Mouse (Mus musculus) limb, embryonic 10.5 days (tissue): Measurements from ENCODE around the gene Chst4. TPM values are rescaled to one million over a fixed set of nuclear protein-coding genes. Genes with fewer than 3 reads are reported as not detected.

Experiments used
- DNase-seq: peaks from one replicate; pipeline ENCODE4 v3.0.0-alpha.2; 2017; ENCODE audit warnings: low spot score
- H3K27ac ChIP-seq: fragments of 300-500 bp; sonication (generic); 2 replicates; pipeline ENCODE4 v1.5.1; 2016; ENCODE audit warnings: mild to moderate bottlenecking
- H3K27me3 ChIP-seq: fragments of 300-500 bp; sonication (generic); 2 replicates; pipeline ENCODE4 v1.6.1; 2016; ENCODE audit warnings: low read depth, mild to moderate bottlenecking; ENCODE audit not compliant: poor library complexity, severe bottlenecking
- H3K36me3 ChIP-seq: fragments of 300-500 bp; sonication (generic); 2 replicates; pipeline ENCODE4 v1.6.1; 2016; ENCODE audit warnings: mild to moderate bottlenecking, moderate library complexity
- H3K4me1 ChIP-seq: fragments of 300-500 bp; sonication (generic); 2 replicates; pipeline ENCODE4 v1.6.1; 2016
- H3K4me3 ChIP-seq: fragments of 300-500 bp; sonication (generic); 2 replicates; pipeline ENCODE4 v1.5.1; 2016; ENCODE audit warnings: mild to moderate bottlenecking, moderate library complexity
- H3K9me3 ChIP-seq: fragments of 300-500 bp; sonication (generic); replicated peaks from 2 replicates; pipeline ENCODE4 v1.6.1; 2016; ENCODE audit warnings: mild to moderate bottlenecking
- WGBS: fragments of 180-500 bp; shearing (Covaris S2); methylation state at CpG from one replicate; pipeline ENCODE4 v1.1.7; 2016; 5-methylcytosine and 5-hydroxymethylcytosine counted together
- polyA plus RNA-seq: library from polyadenylated mRNA; unstranded; fragments of >200 nt; fragmentation: Nextera tagmentation; extraction: Ambion mirVana; gene quantifications from 2 replicates; pipeline ENCODE4 v1.2.1, GENCODE M21; 2016

Gene Chst4
- polyA plus RNA-seq, 1 experiment from 2014 or later = not detected

- H3K36me3 ChIP-seq = no peaks in the 10 kb centered on the region
- DNase-seq = no peak
- no peak overlapping the region for H3K4me3 ChIP-seq
- WGBS = 82% methylated on average over 7 of the region's 7 CpGs
- no peaks in the 10 kb centered on the region for H3K9me3 ChIP-seq
- H3K27ac ChIP-seq = no peak overlapping the region
- no peaks in the 10 kb centered on the region for H3K27me3 ChIP-seq
- H3K4me1 ChIP-seq = no peaks in the 10 kb centered on the region
These were observed 41.5 kb downstream of the Chst4 start for GRCm38 (mm10) chr8:109998066-109998465.

- Histone ChIP-seq H3K27me3 (no peaks in the 10 kb centered on the region), H3K4me3 (no peak overlapping the region), H3K27ac (no peak overlapping the region), H3K36me3 (no peaks in the 10 kb centered on the region), H3K4me1 (no peaks in the 10 kb centered on the region), H3K9me3 (no peaks in the 10 kb centered on the region)
- no peak for DNase-seq
- 92% methylated on average over 9 of the region's 9 CpGs for WGBS
These were observed 42.2 kb downstream of the Chst4 start for GRCm38 (mm10) chr8:109997381-109997780.

DNA sequence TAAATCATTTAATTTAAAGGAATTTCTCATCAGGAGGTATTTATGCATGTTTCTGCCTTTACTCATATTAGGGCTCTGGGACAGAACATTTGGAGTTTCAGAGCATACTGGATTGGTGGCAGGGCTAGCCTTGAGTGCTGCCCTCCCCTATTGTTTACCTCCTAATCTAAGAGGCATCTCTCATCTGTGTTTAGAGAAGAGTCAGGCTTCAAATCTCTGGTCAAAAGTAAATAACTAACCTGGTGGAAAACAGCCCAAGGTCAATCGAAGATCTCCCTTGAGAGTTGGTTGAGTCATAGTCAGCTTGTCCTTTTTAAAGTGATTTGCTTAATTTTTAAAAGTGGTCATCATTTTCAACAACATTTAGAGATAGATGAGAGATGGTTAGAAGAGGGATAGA, 46.6 kb downstream of the Chst4 start:
- DNase-seq = no peak
- Histone ChIP-seq H3K27me3 (no peaks in the 10 kb centered on the region), H3K36me3 (no peaks in the 10 kb centered on the region), H3K4me3 (no peak overlapping the region), H3K9me3 (no peaks in the 10 kb centered on the region), H3K4me1 (no peaks in the 10 kb centered on the region), H3K27ac (no peak overlapping the region)
- WGBS = 87% methylated on average over 1 of the region's 1 CpGs

GRCm38 (mm10) chr8:109992166-109992565, 47.4 kb downstream of the Chst4 start:
- H3K27me3 ChIP-seq = no peaks in the 10 kb centered on the region
- 87% methylated on average over 5 of the region's 5 CpGs for WGBS
- no peak overlapping the region for H3K4me3 ChIP-seq
- no peaks in the 10 kb centered on the region for H3K4me1 ChIP-seq
- H3K27ac ChIP-seq = no peak overlapping the region
- no peaks in the 10 kb centered on the region for H3K36me3 ChIP-seq
- DNase-seq = no peak
- H3K9me3 ChIP-seq = no peaks in the 10 kb centered on the region

DNA sequence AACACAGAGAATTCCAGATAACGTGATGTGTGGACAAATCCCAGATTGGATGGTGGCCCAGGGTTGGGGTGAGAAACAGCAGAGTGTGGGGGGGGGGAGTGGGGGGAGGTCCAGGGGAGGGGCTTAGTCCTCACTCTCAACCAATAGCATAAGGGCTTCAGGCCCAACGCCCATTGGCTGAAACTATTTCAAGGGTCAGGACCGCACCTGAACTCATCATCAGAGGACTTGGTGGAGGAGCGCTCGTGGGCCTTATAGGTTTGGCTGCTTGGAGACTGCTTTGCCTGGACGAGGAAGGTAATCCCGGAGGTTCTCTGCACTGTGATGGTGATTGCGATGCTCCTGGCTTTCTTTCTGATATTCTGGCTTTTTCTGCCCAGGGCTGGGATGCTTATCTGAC, 49.3 kb downstream of the Chst4 start, which contains the start of gene Tat:
Gene Tat (plus strand): TSS at position 214 of the 400 bp plus-strand sequence.
- Histone ChIP-seq H3K4me1 (no peaks in the 10 kb centered on the region), H3K27me3 (no peaks in the 10 kb centered on the region), H3K4me3 (no peak within 1 kb of the TSS), H3K27ac (no peak within 1 kb of the TSS), H3K9me3 (no peaks in the 10 kb centered on the region), H3K36me3 (no peaks in the 10 kb centered on the region)
- DNase-seq = no peak
- WGBS = 82% methylated on average over 8 of the region's 8 CpGs

DNA sequence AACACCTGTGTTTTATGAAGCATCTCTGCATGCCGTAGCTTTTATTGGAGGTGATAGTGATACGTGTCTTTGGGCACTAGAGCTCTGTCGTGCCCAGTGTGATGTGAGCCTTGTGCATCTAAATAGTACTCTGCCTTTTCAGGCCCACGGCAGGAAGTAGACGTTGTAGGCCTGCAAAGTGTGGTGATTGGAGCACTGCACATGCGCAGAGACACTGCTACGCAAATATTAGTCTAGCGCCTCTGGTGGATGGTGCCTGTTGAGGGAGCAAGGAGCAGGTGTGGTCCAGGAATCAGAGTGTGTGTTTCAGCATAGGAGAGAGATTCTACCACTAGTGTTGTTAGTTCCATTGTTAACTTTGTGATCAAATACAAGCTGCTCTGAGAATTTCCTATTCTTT, 50.4 kb downstream of the Chst4 start:
- Histone ChIP-seq H3K4me1 (no peaks in the 10 kb centered on the region), H3K27ac (no peak overlapping the region), H3K27me3 (no peaks in the 10 kb centered on the region), H3K4me3 (no peak overlapping the region), H3K9me3 (no peaks in the 10 kb centered on the region), H3K36me3 (no peaks in the 10 kb centered on the region)
- DNase-seq = no peak
- WGBS = 91% methylated on average over 8 of the region's 8 CpGs

- no peak for DNase-seq
- Histone ChIP-seq H3K36me3 (no peaks in the 10 kb centered on the region), H3K27ac (no peak overlapping the region), H3K4me1 (no peaks in the 10 kb centered on the region), H3K4me3 (no peak overlapping the region), H3K27me3 (no peaks in the 10 kb centered on the region), H3K9me3 (no peaks in the 10 kb centered on the region)
- 86% methylated on average over 7 of the region's 7 CpGs for WGBS
These were observed 51.8 kb downstream of the Chst4 start for GRCm38 (mm10) chr8:109987776-109988175.

GRCm38 (mm10) chr8:109986384-109986783, 53.2 kb downstream of the Chst4 start:
- Histone ChIP-seq H3K27me3 (no peaks in the 10 kb centered on the region), H3K4me1 (no peaks in the 10 kb centered on the region), H3K36me3 (no peaks in the 10 kb centered on the region), H3K4me3 (no peak overlapping the region), H3K27ac (no peak overlapping the region), H3K9me3 (no peaks in the 10 kb centered on the region)
- no peak for DNase-seq
- WGBS = 67% methylated on average over 7 of the region's 7 CpGs

GRCm38 (mm10) chr8:109983944-109984343, 55.6 kb downstream of the Chst4 start:
- H3K36me3 ChIP-seq = no peaks in the 10 kb centered on the region
- H3K4me3 ChIP-seq = no peak overlapping the region
- DNase-seq = no peak
- 46% methylated on average over 5 of the region's 5 CpGs for WGBS
- H3K9me3 ChIP-seq = no peaks in the 10 kb centered on the region
- no peaks in the 10 kb centered on the region for H3K27me3 ChIP-seq
- no peak overlapping the region for H3K27ac ChIP-seq
- no peaks in the 10 kb centered on the region for H3K4me1 ChIP-seq

GRCm38 (mm10) chr8:109982386-109983105, 57.0 kb downstream of the Chst4 start:
- Histone ChIP-seq H3K4me3 (no peak overlapping the region), H3K4me1 (no peaks in the 10 kb centered on the region), H3K36me3 (no peaks in the 10 kb centered on the region), H3K27me3 (no peaks in the 10 kb centered on the region), H3K27ac (no peak overlapping the region), H3K9me3 (no peaks in the 10 kb centered on the region)
- 84% methylated on average over 15 of the region's 15 CpGs for WGBS
- DNase-seq = no peak

GRCm38 (mm10) chr8:109979339-109979738, 60.2 kb downstream of the Chst4 start:
- no peak for DNase-seq
- Histone ChIP-seq H3K4me3 (no peak overlapping the region), H3K9me3 (no peaks in the 10 kb centered on the region), H3K27ac (no peak overlapping the region), H3K27me3 (no peaks in the 10 kb centered on the region), H3K4me1 (no peaks in the 10 kb centered on the region), H3K36me3 (no peaks in the 10 kb centered on the region)
- WGBS = 87% methylated on average over 6 of the region's 6 CpGs
